Mouse (Mus musculus) frontal cortex, adult (tissue): ENCODE measurements at regions not wholly inside any gene's neighbourhood (a gene's known extent, or its start where the extent isn't known, plus 50 kb on each side); places are given as distances from the start of the nearest gene placed in this dataset.

ENCODE experiments used
- ATAC-seq: cut with Nextera tagmentation; 2 replicates; pipeline ENCODE4 v1.9.2; 2017; ENCODE audit warnings: mild to moderate bottlenecking, moderate library complexity, mixed read lengths; ENCODE audit not compliant: low TSS enrichment

GRCm38 (mm10) chr12:25615377-25615776, 518.4 kb upstream of the Id2 start:
- ATAC-seq: peak; percentile 85

DNA sequence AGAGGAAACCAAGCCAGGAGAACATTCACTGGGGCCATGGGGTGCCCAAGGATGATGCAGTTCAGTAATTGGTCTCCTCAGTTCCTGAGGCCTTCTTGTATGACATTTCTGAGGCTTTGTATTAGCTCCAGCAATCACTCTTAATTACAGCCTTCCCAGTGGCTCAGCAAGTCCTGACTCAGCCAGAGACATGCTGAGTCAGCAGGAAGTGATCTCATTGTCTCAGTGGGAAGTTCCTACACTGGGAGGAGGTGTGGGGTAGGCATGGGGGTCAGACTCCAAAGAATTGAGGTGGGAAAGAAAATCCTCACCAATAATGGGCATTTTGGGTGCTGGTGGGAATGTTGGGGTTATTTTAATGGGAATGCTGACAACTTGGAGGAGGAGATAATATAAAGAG, 516.5 kb upstream of the Id2 start:
- ATAC-seq: no peak

- no peak for ATAC-seq
These were observed 512.1 kb upstream of the Id2 start for GRCm38 (mm10) chr12:25609045-25609444.

GRCm38 (mm10) chr12:25605396-25605795, 508.5 kb upstream of the Id2 start:
- no peak for ATAC-seq

GRCm38 (mm10) chr12:25590262-25590661, 493.3 kb upstream of the Id2 start:
- no peak; the same call in 1 of the 2 replicates for ATAC-seq

DNA sequence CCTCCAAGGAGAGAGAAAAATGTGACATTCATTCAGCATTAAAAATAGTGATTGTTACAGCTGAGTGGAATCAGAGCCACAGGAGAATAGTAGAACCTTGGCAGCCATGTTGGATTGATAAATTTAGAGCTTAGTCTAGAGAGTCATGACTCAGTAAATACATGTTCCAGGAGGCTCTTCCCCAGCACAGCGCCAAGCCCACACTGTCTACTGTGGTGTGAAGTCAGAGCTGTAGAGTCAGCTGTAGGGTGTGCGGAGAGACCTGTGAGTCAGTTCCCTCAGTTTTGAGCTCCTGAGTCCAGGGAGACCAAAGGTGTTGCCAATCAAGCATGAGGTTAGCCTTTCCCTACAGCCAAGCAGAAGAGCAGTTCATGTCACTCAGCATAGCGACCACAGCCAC, 488.8 kb upstream of the Id2 start:
- peak; percentile 89 for ATAC-seq

DNA sequence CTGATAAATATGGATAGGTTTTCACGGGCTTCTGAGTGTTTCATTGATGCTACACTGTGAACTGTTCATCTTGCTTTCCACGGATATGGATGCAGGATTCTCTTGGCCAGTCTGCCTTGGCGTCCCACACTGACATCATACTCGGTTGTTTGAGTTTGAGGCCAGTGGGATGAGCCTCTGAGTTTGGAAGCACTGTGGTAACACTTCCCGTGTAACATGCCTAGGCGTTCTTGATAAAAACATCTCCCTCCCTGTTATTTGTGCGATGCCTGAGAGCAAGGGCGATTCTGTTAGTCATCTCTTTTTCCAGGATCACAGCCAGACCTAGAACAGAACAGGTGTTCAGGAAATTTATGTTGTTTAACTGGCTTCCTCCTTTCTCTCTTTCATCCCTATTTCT, 482.5 kb upstream of the Id2 start:
- ATAC-seq: peak; percentile 86

DNA sequence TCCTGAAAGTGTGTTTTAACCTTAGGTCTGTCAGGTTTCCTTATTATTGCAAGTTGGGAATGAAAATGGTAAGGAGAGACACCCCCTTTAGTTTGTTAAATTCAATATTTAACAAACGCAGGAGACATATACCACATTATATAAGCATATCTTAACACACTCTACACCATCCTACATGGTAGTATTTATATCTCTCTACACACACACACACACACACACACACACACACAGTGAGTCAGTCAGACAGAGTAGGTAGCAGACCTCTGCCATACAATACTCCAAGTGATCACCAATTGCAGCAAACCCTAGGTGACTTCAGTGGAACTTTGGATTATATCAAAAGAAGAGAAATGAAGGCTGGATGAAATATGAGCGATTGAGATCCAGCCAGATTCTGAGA, 468.2 kb upstream of the Id2 start:
- peak; percentile 81 for ATAC-seq

- no peak for ATAC-seq
These were observed 462.7 kb upstream of the Id2 start for GRCm38 (mm10) chr12:25559601-25560000.

DNA sequence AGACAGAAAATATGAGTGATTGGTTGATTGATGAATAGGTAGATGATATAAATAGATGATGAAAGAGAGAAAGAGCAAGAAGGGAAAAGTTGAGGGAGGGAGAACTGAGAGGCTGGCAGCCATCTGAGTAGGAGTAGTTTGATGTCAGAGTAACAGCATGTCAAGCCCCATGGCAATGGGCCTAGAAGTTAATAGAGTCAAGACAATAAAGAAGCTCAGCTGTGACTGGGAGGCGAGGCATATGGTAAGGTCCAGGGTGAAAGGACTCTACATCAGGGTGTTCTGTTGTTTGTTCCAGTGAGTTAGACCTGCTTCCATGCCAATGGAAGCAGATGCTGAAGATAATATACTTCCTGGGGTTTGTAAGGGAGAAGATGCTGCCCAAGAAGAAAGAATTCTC, 456.7 kb upstream of the Id2 start:
- no peak for ATAC-seq

DNA sequence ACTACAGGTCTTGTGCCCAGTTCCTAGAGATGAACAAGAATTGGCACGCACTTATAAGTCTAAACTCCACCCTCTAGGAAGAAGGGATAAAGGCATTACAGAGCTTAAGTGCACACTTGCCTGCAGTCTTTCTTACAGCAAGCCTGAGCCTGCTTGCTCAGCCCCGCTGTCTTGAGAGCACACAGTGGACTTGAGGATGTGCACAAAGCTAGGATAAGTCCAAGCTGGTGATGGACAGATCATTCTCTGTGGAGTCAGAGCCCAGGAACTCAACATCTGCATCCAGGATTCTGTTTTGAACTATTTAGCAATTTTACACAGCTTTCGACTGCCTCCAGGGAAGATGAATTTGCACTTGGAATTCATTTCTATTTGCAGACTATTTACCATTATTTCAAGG, 452.8 kb upstream of the Id2 start:
- ATAC-seq: no peak

DNA sequence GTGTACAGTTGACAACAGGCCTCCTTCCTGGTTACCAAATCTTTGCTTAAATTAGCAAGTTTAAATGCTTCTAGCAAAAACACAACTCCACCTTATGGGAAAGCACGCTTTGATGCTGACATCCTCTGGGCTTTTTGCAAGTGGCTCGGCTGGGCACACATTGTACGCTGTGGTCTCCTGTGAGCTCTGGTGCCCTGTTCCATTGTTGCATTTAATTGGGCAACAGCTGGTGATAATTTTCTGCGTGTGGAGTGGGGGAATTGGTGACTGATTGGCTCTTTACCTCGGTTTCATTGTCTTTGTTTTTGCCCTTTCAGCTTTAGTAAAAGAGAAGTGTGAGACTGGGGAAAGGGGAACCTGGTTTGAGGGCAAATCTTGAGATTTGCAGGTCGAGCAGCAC, 447.3 kb upstream of the Id2 start:
- ATAC-seq: no peak

DNA sequence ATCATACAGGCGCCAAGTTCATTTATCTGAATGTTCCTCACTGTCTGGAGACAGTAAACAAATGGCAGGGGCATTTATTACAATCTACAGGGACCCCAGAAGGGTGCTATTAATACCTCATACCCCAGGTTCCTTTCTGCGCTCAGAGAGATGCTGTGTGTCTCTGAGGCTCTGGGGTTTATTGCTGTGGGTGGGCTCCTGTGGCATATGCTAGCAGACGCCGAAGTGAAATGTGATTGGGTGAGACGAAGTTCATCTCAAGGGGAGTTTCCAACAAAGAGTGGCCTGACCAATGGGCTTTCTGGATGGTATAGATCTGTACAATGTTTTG, 437.6 kb upstream of the Id2 start:
- no peak for ATAC-seq

DNA sequence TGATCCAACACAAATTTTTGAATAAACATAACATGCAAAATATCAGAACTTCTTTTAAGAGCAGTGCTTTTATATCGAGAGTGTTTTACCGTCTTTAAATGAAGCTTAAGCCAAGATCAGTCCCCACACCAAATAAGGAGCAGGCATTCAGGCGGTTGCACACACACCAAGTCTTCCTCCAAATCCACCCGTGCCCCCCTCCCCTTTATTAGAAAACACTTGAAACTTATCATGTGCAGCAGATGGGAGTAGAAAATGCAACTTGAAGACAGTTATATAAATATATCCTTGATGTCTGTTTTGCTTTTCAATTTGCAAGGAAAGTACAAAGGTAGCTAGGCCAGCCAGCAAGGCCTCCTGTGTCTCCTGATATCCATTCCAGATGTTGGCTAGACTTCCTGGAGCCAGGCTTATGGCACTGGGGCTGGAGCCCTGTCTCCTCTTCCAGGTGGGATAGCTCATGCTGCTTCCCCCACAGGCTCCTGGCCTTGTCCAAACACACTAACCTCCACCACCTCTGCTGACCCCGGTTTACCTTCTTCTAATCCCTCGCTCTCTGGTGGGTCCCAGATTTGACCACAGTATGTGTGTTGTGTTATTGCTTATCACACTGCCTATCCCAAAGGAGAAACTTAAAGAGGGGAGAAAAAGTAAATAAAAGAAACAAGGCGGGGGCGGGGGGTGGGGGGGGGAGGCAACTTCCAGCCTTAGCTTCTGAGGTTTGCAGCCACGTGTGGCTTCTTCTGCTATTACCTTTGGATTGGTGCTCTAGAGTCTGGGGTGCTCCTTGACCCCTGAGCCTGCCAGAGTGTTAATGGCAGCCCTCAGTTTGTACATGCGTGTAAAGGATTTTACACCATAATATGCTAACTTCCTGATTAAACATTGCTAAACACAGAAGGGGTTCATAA, 437.0 kb upstream of the Id2 start:
- ATAC-seq: no peak

GRCm38 (mm10) chr12:25530483-25530882, 433.5 kb upstream of the Id2 start:
- ATAC-seq: no peak

DNA sequence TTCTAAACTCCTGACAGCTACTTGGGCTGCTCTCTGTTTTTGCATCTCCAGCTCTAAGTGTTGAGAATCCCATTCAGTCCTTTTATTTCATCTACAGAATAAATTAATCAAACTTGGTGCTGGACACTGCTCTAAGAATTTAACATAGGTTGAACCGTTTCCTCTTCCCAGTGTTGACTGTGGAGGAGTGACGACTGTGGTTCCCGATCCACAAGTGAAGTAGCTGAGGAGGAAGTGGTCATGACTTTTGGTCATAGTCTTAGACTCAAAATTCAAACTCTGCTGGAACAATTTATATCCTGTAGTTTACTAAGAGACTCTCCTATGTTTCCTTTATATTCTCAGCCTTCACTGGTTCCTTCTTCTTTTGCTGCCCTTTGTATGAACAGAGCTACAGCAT, 432.6 kb upstream of the Id2 start:
- ATAC-seq: no peak

- ATAC-seq: peak; percentile 65
These were observed 429.7 kb upstream of the Id2 start for GRCm38 (mm10) chr12:25526639-25527038.

DNA sequence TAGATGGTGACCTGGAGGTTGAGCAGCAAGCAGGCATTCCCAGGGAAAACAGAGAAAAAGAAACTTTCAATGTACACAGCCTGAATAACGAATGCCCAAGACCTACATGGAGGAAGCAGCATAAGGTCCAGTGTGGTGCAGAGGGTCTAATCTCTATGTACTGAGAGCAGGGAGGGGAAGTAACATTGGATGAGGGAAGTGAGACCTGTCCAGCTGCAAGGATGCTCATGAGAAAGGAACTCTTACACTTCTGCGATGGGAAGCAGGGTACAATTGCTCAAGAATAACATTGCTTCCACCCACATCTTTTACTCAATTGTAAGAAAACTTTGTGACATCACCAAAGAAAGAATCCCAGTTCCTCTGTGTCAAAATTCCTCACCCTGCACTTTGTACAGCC, 419.8 kb upstream of the Id2 start:
- no peak for ATAC-seq

DNA sequence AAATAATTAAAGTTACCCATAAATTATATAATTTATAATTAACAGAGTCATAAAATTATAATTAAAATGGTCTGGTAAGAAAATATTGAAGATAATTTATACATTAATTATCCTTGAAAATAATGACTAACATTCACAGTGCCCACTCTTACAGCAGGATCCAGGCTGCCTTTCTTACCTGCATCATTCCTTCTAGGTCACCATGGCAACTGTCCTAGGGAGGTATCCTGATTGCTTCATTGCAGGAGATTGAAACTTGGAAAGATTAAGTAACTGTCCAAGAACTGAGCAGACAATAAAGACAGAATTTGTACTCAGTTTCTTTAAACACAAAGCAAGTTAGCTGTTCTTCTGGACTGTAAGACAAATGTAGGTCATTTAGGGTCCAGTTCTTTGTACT, 416.7 kb upstream of the Id2 start:
- no peak for ATAC-seq

- ATAC-seq: no peak
These were observed 412.7 kb upstream of the Id2 start for GRCm38 (mm10) chr12:25509666-25510065.

DNA sequence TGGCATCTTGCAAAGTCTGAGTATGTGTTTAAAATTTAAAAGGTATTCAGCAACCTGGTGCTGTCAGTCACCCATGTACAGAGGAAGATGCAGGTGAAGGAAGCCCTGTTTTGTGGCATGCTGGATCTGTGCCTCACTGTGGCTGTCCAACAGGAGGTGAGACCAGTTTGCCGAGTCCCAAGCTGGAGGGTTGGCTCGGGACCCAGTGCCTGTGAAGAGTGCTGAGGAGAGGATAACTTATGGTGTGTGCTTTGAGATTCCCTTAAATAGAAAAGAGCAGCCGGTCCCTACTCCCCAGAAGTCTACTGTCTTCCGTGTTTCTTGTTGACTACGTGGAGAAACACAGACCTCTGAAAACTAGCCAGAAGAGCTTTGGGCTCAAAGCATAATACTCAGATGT, 396.3 kb upstream of the Id2 start:
- peak; percentile 65 for ATAC-seq

DNA sequence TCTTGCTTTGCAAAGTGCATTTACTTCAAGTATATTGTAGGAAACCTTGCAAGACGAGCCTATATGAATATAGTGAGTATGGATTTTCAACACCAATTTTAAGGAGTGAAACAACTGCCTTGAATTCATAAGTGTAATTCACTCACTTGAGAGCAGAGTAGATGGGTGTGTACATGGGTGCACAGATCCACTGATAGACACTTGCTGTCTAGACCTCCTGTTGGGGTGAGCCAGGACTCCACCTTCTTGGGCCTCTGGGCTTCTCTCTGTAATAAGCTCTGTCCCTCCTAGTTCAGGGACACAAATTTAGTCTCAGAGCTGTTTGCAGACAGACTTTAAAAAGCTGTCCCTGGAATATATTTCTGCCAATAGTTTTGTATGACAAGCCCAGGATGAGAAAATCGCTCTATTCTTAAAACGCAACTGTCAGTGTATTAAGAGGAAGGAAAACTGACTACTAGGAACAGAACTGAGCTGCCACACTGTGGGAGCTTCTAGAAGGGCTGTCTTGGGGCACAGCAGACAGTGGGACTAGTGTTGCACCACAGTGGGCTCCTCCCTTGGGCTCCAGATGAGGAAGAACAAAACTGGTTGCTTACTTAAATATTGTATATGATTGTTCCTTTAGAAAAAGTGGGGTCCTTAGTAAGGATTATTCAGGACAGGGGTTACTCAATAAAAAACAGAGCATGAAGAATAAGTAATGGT, 395.7 kb upstream of the Id2 start:
- ATAC-seq: 0 out of 2 replicates have a peak, but pooled peaks have one; percentile 31

DNA sequence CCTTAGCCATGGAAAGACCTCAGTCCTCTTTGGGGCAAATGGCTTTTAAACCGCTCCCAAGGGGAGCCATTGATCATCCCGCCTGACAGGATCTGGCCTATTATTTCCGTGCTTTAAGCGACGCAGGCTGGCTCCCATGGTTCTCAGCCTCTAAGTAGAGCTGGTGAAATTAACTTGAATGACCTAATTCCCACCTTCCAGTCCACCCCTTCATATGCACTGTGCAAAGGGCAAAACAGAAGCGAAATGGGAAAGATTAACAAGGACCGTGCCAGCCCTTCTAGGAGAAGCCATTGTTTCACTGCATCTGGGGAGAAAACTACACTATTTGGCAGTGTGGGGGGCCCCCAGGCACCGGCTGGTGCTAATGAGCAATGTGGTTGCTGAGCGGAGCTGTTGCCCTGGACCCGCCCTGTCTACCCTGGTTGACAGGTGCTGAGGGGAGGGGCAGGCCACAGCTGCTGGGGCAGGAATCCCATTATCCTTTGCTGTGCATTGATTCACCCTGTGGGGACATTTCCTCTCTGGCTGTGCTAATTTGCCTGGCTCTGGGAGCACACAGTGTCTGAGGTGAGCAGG, 378.3 kb upstream of the Id2 start:
- no peak for ATAC-seq
